Mouse (Mus musculus) ES-Bruce4 (cell line): ENCODE data around the gene Gpn1. TPM values are rescaled to one million over a fixed set of nuclear protein-coding genes. Genes with fewer than 3 reads are reported as not detected.

Experiments used
- H3K27ac ChIP-seq: 2 replicates; pipeline ENCODE4 v1.5.1; 2012; ENCODE audit warnings: low read length, inconsistent platforms; ENCODE audit not compliant: insufficient read depth
- H3K27me3 ChIP-seq: 2 replicates; pipeline ENCODE4 v1.6.1; 2012; ENCODE audit warnings: mild to moderate bottlenecking, low read length, inconsistent platforms; ENCODE audit not compliant: control insufficient read depth, poor library complexity, insufficient read depth, severe bottlenecking
- H3K36me3 ChIP-seq: 2 replicates; pipeline ENCODE4 v1.6.1; 2012; ENCODE audit warnings: inconsistent platforms, mild to moderate bottlenecking, low read length, moderate library complexity; ENCODE audit not compliant: control insufficient read depth, poor library complexity, insufficient read depth, severe bottlenecking
- H3K4me1 ChIP-seq: one replicate; pipeline ENCODE4 v1.8.1; 2011; ENCODE audit warnings: low read length; ENCODE audit not compliant: control insufficient read depth, insufficient read depth
- H3K4me3 ChIP-seq: 2 replicates; pipeline ENCODE4 v1.5.1; 2011; ENCODE audit warnings: low read depth, mild to moderate bottlenecking, low read length
- H3K9ac ChIP-seq: 2 replicates; pipeline ENCODE4 v1.6.1; 2012; ENCODE audit warnings: low read depth, mild to moderate bottlenecking, inconsistent platforms; ENCODE audit not compliant: poor library complexity, severe bottlenecking
- H3K9me3 ChIP-seq: replicated peaks from 2 replicates; pipeline ENCODE4 v1.6.1; 2012; ENCODE audit warnings: mild to moderate bottlenecking, low read length, inconsistent platforms; ENCODE audit not compliant: control insufficient read depth, poor library complexity, insufficient read depth, severe bottlenecking
- CTCF ChIP-seq: IDR thresholded peaks from one replicate; pipeline ENCODE4 v1.8.1; 2011; ENCODE audit warnings: low read depth, low read length
- EP300 ChIP-seq: IDR thresholded peaks from 2 replicates; pipeline ENCODE4 v1.6.1; 2011; ENCODE audit warnings: low read depth, low read length; ENCODE audit not compliant: insufficient read depth
- POLR2A ChIP-seq: IDR thresholded peaks from one replicate; pipeline ENCODE4 v1.8.1; 2011; ENCODE audit warnings: low read length; ENCODE audit not compliant: insufficient read depth
- polyA plus RNA-seq: library from polyadenylated mRNA; stranded (reverse); fragments of >200 nt; gene quantifications from 2 replicates; pipeline ENCODE4 v1.2.4, GENCODE M21; 2011; ENCODE audit warnings: low read depth; ENCODE audit not compliant: missing spikeins, insufficient read depth, insufficient read length

The Gpn1 gene
- polyA plus RNA-seq, 1 experiment = 54.8 TPM

DNA sequence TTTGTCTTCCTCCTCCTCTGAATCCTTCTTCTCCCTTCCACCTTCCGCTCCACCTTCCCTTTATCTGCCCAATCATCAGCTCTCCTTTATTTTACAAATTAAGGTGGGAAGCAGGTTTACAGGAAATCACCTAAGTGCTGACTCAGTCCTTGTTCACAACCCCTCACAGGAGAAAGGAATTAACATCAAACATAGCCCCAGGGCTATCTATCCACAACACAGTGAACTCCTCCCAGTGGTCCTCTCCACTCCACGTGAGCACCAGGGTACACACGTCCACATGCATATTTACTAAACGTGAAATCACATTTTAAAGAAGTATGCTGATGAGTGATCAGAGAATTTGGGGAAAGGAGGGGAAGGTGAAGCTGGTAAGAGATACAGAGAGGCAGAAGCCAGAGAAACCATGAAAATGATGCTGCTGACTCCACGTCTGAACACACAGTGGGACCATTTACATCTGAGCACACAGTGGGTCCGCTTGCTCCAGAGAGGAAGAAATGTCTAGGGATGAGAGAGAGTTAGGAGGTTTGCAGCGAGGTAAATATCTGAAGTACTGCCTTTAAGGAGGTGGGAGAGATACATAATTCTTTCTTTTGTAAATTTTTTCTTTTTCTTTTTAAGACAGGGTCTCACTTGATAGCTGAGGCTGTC, 5.3 kb upstream of the Gpn1 start:
- Histone ChIP-seq H3K27me3 (no peaks in the 10 kb centered on the region), H3K4me1 (peaks cover 1% of the 10 kb centered on the region), H3K9ac (peak overlapping the region; percentile 80), H3K4me3 (peak overlapping the region; percentile 82), H3K9me3 (peaks cover 5% of the 10 kb centered on the region), H3K36me3 (peaks cover 23% of the 10 kb centered on the region), H3K27ac (peak overlapping the region; percentile 98)
- TF ChIP-seq POLR2A = peak; percentile 61
- TF ChIP-seq CTCF = no peak
- peak; percentile 76 for TF ChIP-seq EP300

DNA sequence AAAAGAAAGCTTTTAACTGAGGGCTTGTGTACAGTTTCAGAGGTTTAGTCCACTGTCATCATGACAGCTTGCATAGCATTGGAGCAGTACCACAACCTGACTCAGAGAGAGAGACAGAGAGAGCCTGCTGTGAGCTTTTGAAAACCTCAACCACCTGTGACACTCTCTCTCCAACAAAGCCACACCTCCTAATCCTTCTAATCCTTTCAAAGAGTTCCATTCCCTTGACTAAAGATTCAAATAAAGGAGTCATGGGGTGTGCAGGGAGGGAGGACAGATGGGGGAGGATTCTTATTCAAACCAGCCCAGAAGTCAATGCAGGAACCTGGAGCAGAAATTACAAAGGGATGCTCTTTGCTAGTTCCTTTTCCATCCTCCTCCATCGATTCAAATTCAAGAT, 2.5 kb upstream of the Gpn1 start:
- H3K4me1 ChIP-seq = peaks cover 1% of the 10 kb centered on the region
- peaks cover 13% of the 10 kb centered on the region for H3K36me3 ChIP-seq
- peaks cover 3% of the 10 kb centered on the region for H3K9me3 ChIP-seq
- no peak overlapping the region for H3K9ac ChIP-seq
- H3K27me3 ChIP-seq = no peaks in the 10 kb centered on the region
- H3K4me3 ChIP-seq = no peak overlapping the region
- no peak for TF ChIP-seq POLR2A
- TF ChIP-seq EP300 = no peak
- TF ChIP-seq CTCF = no peak
- no peak overlapping the region for H3K27ac ChIP-seq

DNA sequence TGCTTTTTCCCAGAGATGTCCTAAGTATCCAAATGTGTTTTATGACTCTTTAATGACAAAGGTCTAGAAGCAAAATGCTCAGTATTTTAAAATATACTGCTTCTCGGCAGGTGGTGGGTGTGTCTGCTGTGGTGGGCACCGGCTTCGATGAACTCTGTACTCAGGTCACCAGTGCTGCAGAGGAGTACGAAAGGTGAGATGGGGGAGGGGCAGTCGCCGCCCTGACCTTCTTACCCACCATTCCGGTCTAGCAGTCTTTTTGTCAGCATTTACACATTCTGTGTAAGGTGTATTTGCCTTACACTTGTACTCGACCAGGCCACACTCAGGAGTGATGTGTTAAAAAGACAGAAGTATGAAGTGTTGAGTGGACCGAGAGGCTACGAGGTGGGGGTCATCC, 10.3 kb downstream of the Gpn1 start:
- Histone ChIP-seq H3K4me3 (no peak overlapping the region), H3K27ac (no peak overlapping the region), H3K9me3 (no peaks in the 10 kb centered on the region), H3K9ac (no peak overlapping the region), H3K36me3 (peaks cover 67% of the 10 kb centered on the region), H3K4me1 (peaks cover 2% of the 10 kb centered on the region), H3K27me3 (no peaks in the 10 kb centered on the region)
- TF ChIP-seq EP300 = peak; percentile 76; the same call in 1 of the 2 replicates
- TF ChIP-seq CTCF = no peak

DNA sequence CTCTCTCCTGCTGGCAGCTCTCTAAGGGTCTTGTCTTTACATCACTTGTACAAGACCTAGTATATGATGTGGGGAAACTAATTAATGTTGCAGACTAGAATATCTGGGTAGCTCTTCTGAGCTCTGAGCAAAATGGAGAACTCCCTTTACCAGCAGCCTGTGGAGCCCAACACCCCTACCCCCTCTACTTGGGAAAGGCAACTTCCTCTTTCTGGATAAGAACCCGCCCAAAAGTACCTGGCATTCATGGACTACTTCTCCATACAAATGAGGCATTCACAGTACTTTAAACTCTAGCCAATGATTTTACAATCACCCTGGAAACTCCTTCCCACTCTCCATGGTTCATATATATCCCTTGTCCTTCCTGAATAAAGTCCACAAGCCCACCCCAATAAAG, 17.9 kb downstream of the Gpn1 start:
- Histone ChIP-seq H3K9me3 (no peaks in the 10 kb centered on the region), H3K27me3 (no peaks in the 10 kb centered on the region), H3K9ac (no peak overlapping the region), H3K4me1 (no peaks in the 10 kb centered on the region), H3K27ac (no peak overlapping the region), H3K36me3 (peaks cover 20% of the 10 kb centered on the region), H3K4me3 (no peak overlapping the region)
- TF ChIP-seq CTCF (no peak), EP300 (no peak), POLR2A (no peak)

DNA sequence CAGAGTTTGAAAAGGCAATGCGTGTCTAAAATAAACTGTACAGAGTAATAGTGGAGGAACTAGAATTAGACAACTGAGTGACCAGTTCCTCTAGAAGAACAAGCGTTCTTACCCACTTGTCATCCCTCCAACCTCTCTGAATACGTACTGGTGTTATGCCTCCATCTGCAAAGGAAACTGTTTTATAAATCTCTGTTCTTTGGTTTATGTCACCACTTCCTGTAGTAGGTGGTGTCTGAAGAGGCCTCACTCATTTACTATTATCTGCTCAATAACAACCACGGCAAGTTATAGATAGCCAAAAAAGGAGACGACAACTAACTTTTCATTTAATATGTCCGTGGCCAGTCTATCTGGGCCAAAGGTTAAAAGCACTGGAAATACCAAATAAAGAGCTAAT, 26.0 kb downstream of the Gpn1 start:
- Histone ChIP-seq H3K4me1 (no peaks in the 10 kb centered on the region), H3K36me3 (peaks cover 7% of the 10 kb centered on the region), H3K9me3 (no peaks in the 10 kb centered on the region), H3K4me3 (no peak overlapping the region), H3K27ac (no peak overlapping the region), H3K9ac (no peak overlapping the region), H3K27me3 (no peaks in the 10 kb centered on the region)
- no peak for TF ChIP-seq CTCF
- no peak for TF ChIP-seq EP300

DNA sequence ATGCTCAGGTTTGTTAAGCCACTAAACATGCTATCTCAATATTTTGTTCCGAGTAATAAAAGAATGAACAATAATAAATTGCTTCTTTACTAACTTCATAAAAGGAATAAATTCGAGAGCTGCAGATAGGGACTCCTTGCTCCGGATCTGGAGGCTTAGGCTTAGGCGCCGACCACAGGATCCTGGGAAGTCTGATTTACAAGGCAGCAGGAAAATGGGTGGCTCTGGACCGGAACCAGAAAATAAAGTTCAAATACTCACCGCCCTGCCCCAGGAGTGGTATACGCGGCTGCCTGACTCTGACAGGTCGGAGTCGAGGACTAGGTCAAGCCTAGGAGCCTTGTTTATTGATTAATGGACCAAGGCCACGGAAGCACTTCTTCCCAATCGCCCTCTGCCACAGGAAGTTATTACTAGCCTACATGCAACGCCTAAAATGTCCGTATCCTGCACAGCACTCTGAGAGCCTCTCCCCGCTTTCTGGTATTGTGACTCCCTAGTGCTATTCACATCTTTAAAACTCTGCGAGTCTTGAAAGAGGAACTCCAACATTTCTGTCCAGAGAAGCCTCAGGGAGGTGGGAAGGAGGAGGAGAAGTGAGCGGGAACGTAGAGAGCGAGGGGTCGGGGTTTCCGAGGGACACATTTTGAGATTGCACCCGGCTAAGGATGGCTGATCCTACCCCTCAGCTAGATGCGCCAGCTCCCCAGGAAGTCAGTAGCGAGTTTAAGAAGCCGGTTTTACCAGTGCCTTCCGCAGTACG, 32.0 kb downstream of the Gpn1 start, which contains the start of gene Slc4a1ap:
Slc4a1ap (plus strand) TSS at position 642 of the 763 bp plus-strand sequence.
- H3K4me3 ChIP-seq = peak within 1 kb of the TSS; percentile 100
- H3K36me3 ChIP-seq = peaks cover 11% of the 10 kb centered on the region; the same call in 1 of the 2 replicates
- no peak within 1 kb of the TSS for H3K27ac ChIP-seq
- peak within 1 kb of the TSS; percentile 78 for H3K9ac ChIP-seq
- H3K27me3 ChIP-seq = no peaks in the 10 kb centered on the region
- no peak for TF ChIP-seq POLR2A
- no peak for TF ChIP-seq EP300
- no peak for TF ChIP-seq CTCF
- H3K9me3 ChIP-seq = no peaks in the 10 kb centered on the region
- no peaks in the 10 kb centered on the region for H3K4me1 ChIP-seq
